24 mouse cellular contexts compared by ENCODE assay signal in the genomic region with DNA sequence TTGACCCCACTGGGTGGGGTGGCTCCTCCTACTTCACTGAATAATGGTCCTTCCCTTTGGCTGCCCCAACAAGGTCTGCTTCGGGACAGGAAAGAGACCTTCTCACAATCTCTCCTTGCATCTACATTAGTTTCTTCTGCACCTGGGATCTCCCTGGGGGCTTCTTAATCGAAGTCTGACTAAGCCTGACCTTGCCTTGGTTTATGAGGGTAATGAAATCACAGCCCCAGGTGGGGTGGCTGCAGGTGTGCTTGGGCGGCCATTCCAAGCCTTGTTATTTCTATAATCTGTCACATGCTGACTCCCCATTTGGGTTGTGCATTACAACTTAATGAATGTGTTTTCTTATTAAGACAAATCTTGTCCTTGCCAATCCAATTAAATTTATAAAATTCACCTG.
"Had no signal": no experiment of that assay in that cellular context is flagged by ENCODE, and none has a peak within 500 bp of the region (broad histone marks: within the 10 kb centered on the region; RNA-seq: fewer than 3 reads in every experiment).

No protein-coding gene starts in this region.

- ATAC-seq: liver, embryonic 12.5 days; midbrain, embryonic 13.5 days; midbrain, embryonic 16.5 days had no signal

- H3K4me3 ChIP-seq: left cerebral cortex, adult 2 months; liver, embryonic 12.5 days; liver, embryonic 15.5 days; lung, embryonic 15.5 days; megakaryocyte, embryonic 14.5 days; midbrain, embryonic 10.5 days; midbrain, embryonic 13.5 days; myocyte; neural tube, embryonic 13.5 days had no signal

- H3K4me2 ChIP-seq: liver, embryonic 12.5 days; liver, embryonic 15.5 days; lung, embryonic 15.5 days; midbrain, embryonic 13.5 days; neural tube, embryonic 13.5 days had no signal

- H3K27ac ChIP-seq: left cerebral cortex, adult 2 months; liver, embryonic 12.5 days; liver, embryonic 15.5 days; lung, embryonic 15.5 days; midbrain, embryonic 10.5 days; midbrain, embryonic 13.5 days; neural tube, embryonic 13.5 days had no signal

- H3K27me3 ChIP-seq: liver, embryonic 12.5 days; liver, embryonic 15.5 days; lung, embryonic 15.5 days; megakaryocyte, embryonic 14.5 days; midbrain, embryonic 13.5 days; neural tube, embryonic 13.5 days had no signal

- H3K4me1 ChIP-seq: liver, embryonic 12.5 days; liver, embryonic 15.5 days; lung, embryonic 15.5 days; megakaryocyte, embryonic 14.5 days; midbrain, embryonic 10.5 days; midbrain, embryonic 13.5 days; neural tube, embryonic 13.5 days had no signal

- DNase-seq: kidney, adult 2 months; kidney, postnatal 10 days; kidney, postnatal 36 days; layer of hippocampus, postnatal 36 days; liver; lung, adult 18-20 months; lung, postnatal 10 days; lung, postnatal 36 days; retina, postnatal 1 day; right cerebral cortex, postnatal 25 days; spleen, adult 18-20 months; thymus, adult 2 months; thymus, postnatal 14 days; thymus, postnatal 4 days had no signal

- H3K9ac ChIP-seq: liver, embryonic 12.5 days; liver, embryonic 15.5 days; lung, embryonic 15.5 days; midbrain, embryonic 13.5 days; neural tube, embryonic 13.5 days had no signal

- H3K36me3 ChIP-seq: liver, embryonic 12.5 days; liver, embryonic 15.5 days; lung, embryonic 15.5 days; midbrain, embryonic 10.5 days; midbrain, embryonic 13.5 days; neural tube, embryonic 13.5 days had no signal

- H3K9me3 ChIP-seq: liver, embryonic 12.5 days; liver, embryonic 15.5 days; lung, embryonic 15.5 days had no signal
